Mouse (Mus musculus) limb, embryonic 13.5 days (tissue): ENCODE data around the gene Ppp1r12b. TPM values are rescaled to one million over a fixed set of nuclear protein-coding genes. Genes with fewer than 3 reads are reported as not detected.

Experiments
- ATAC-seq: fragments of 200-750 bp; cut with Nextera tagmentation; 2 replicates; pipeline ENCODE4 v1.8.0; 2017; ENCODE audit warnings: low read depth, moderate number of reproducible peaks, moderate TSS enrichment; ENCODE audit not compliant: low FRiP score
- H3K27ac ChIP-seq: fragments of 300-500 bp; sonication (generic); 2 replicates; pipeline ENCODE4 v1.5.1; 2015; ENCODE audit warnings: inconsistent platforms, mild to moderate bottlenecking, moderate library complexity
- H3K27me3 ChIP-seq: fragments of 300-500 bp; sonication (generic); 2 replicates; pipeline ENCODE4 v1.6.1; 2015; ENCODE audit warnings: mild to moderate bottlenecking, inconsistent platforms
- H3K36me3 ChIP-seq: fragments of 300-500 bp; sonication (generic); 2 replicates; pipeline ENCODE4 v1.6.1; 2015; ENCODE audit warnings: inconsistent platforms, mild to moderate bottlenecking, moderate library complexity
- H3K4me1 ChIP-seq: fragments of 300-500 bp; sonication (generic); 2 replicates; pipeline ENCODE4 v1.6.1; 2015; ENCODE audit warnings: inconsistent platforms
- H3K4me2 ChIP-seq: fragments of 300-500 bp; sonication (generic); replicated peaks from 2 replicates; pipeline ENCODE4 v1.6.1; 2015; ENCODE audit warnings: inconsistent platforms, mild to moderate bottlenecking, moderate library complexity
- H3K4me3 ChIP-seq: fragments of 300-500 bp; sonication (generic); 2 replicates; pipeline ENCODE4 v1.5.1; 2015; ENCODE audit warnings: moderate library complexity, mild to moderate bottlenecking, inconsistent platforms
- H3K9ac ChIP-seq: fragments of 300-500 bp; sonication (generic); 2 replicates; pipeline ENCODE4 v1.6.1; 2015; ENCODE audit warnings: mild to moderate bottlenecking, inconsistent platforms
- H3K9me3 ChIP-seq: fragments of 300-500 bp; sonication (generic); 2 replicates; pipeline ENCODE4 v1.6.1; 2016; ENCODE audit warnings: inconsistent platforms
- WGBS: fragments of 180-500 bp; shearing (Covaris S2); methylation state at CpG from one replicate; pipeline ENCODE4 v1.1.7; 2015; 5-methylcytosine and 5-hydroxymethylcytosine counted together
- polyA plus RNA-seq: library from polyadenylated mRNA; unstranded; fragments of >200 nt; fragmentation: Nextera tagmentation; extraction: Ambion mirVana; gene quantifications from 2 replicates; pipeline ENCODE4 v1.2.1, GENCODE M21; 2015

Gene Ppp1r12b
- polyA plus RNA-seq, 1 experiment from 2014 or later: 7.1 TPM

DNA sequence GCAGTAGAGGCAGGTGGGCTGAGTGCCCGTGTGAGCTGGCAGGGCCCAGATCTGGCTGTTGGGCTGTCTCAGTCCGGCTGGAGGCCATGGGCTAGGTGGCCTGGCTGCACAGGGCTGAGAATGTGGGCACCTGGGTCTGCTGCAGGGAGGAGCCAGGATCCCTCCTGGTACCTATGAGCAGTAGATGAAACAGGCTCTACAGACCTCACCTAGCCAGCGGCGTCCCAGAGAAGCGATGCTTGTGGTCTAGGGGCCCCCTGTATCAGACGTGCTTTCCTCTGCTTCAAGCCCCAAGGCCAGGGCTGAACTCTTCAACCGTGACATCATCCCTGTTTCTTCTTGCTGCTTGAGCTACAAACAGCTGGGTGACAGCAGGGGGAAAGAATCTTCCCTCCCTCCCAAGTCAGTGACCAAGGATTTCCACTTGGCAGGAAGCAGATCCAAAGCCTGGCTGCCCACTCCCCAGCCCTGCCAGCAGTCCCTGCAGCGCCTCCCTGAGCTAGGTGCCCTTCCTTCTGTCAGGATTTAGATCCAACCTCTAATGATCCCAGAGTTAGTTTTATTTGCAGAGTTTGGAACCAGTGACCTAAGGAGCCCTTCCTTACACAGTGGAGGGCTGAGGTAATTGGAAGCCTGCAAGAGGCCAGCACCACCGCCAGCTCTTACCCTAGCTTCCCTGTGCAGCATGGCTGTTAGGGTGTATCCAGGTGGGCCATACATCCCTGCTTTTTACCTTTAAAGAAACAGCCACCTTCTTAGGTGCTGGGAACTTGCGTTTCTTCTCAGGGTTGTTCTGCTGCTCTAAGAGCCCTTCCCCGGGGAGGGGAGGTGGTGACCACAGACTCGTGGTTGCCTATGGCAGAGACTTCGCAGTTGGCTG lies 201.8 kb downstream of the Ppp1r12b start:
- H3K27ac ChIP-seq: no peak overlapping the region
- no peaks in the 10 kb centered on the region for H3K27me3 ChIP-seq
- no peak overlapping the region for H3K9ac ChIP-seq
- no peak overlapping the region for H3K4me3 ChIP-seq
- peaks cover 63% of the 10 kb centered on the region for H3K4me1 ChIP-seq
- ATAC-seq: peak; percentile 41
- H3K9me3 ChIP-seq: no peaks in the 10 kb centered on the region
- peaks cover 7% of the 10 kb centered on the region for H3K36me3 ChIP-seq
- 59% methylated on average over 13 of the region's 13 CpGs for WGBS
- no peak overlapping the region for H3K4me2 ChIP-seq

DNA sequence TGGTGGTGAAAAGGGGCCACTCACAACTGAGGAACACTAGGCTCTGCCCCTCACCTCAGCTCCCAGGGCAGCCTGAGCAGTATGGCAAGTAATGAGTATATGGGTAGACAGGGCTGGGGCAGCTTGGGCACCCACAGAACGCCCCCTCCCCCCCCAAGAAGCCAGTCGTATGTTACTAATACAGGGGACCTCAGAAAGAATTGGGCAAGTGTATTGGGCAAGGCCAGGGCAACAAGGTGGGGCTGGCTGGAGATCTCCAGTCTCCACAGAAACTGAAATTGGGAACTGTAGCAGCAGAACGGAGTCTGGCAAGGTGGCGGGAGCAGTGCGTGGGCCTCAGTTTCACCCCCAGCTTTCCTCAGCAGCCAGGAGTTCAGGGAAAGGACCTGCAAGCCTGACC lies 203.3 kb downstream of the Ppp1r12b start:
- Histone ChIP-seq H3K4me1 (peaks cover 65% of the 10 kb centered on the region), H3K27me3 (peaks cover 6% of the 10 kb centered on the region; the same call in 1 of the 2 replicates), H3K4me2 (no peak overlapping the region), H3K9ac (no peak overlapping the region), H3K4me3 (no peak overlapping the region), H3K36me3 (no peaks in the 10 kb centered on the region), H3K27ac (no peak overlapping the region), H3K9me3 (no peaks in the 10 kb centered on the region)
- no peak for ATAC-seq
- WGBS: 70% methylated on average over 5 of the region's 5 CpGs

DNA sequence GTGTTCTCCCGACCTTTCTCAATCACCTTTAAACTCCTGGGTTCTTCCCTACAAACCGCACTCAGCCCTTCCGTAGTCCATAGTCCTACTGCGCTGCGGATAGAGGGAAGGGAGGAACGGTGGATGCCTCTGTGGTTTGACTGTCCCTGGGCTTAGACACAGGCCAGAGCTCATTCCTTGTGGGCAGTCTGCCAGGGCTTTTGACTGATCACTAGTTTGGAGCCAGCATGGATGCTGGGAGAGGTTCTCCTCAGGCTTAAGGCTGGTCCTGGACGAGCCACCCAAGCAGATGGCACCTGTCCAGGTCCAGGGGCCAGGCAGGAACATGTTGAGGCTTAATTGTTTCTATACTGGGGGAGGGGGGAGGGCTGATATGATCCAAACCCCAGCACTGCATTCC lies 205.9 kb downstream of the Ppp1r12b start:
- 68% methylated on average over 7 of the region's 7 CpGs for WGBS
- Histone ChIP-seq H3K9ac (no peak overlapping the region), H3K4me2 (no peak overlapping the region), H3K27me3 (peaks cover 13% of the 10 kb centered on the region; the same call in 1 of the 2 replicates), H3K4me1 (peaks cover 50% of the 10 kb centered on the region), H3K4me3 (no peak overlapping the region), H3K36me3 (no peaks in the 10 kb centered on the region), H3K9me3 (no peaks in the 10 kb centered on the region), H3K27ac (no peak overlapping the region)
- no peak for ATAC-seq

DNA sequence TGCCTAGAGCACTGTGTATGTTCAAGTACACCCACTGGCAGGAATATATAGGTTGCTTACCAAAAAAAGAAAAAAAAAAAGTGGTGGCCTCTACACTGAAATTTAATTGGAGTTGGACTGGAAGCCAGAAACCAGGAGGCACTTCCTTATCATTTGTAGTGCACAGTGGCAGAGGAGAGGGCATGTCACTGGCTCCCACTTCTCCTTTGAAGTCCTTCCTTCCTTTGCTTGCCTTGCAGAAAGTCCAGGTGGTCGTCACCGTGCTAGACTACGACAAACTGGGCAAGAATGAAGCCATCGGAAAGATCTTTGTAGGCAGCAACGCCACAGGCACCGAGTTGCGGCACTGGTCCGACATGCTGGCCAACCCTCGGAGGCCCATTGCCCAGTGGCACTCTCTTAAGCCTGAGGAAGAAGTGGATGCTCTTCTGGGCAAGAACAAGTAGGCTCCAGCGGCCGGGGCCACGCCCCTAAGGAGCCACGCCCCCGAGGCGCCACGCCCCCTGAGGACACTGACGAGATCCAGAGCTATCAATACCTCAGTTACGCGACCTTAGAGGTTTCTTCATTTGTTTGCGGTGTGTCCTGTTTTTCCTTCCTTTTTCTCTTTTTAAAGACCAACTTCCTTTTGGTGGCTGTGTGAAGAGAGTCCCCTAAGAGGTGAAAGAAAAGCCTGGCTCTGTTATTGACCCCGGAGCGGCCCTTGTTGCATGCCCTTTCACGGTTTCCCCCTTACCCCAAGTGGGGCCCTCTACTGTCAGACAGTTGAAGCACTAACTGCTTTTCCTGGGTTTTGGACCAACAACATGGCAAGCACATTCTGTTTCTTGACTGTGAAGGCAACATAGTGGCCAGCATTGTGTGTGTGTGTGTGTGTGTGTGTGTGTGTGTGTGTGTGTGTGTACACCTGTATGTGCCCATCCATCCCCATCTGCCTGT lies 208.2 kb downstream of the Ppp1r12b start:
- H3K9me3 ChIP-seq: no peaks in the 10 kb centered on the region
- H3K4me3 ChIP-seq: no peak overlapping the region
- ATAC-seq: no peak
- WGBS: 19% methylated on average over 23 of the region's 23 CpGs
- H3K4me2 ChIP-seq: peak overlapping the region; percentile 39
- H3K27ac ChIP-seq: no peak overlapping the region
- H3K9ac ChIP-seq: no peak overlapping the region
- H3K4me1 ChIP-seq: peaks cover 26% of the 10 kb centered on the region
- H3K36me3 ChIP-seq: no peaks in the 10 kb centered on the region
- H3K27me3 ChIP-seq: peaks cover 13% of the 10 kb centered on the region; the same call in 1 of the 2 replicates

DNA sequence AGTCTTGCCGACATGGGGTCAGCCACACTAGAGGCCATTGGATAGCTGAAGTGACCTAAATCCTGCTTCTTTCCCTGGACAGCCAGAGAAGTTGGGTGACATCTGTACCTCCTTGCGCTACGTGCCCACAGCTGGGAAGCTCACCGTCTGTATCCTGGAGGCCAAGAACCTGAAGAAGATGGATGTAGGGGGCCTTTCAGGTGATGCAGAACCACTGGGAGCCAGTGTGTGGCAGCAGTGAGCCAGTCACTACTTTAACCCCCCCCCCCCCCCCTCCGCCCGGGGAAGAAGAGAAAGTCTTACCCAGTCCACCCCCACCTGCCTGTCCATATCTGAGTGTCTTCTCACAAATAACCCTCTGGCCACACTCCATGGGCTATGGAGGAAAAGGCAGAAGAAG lies 210.1 kb downstream of the Ppp1r12b start:
- WGBS: 53% methylated on average over 6 of the region's 6 CpGs

DNA sequence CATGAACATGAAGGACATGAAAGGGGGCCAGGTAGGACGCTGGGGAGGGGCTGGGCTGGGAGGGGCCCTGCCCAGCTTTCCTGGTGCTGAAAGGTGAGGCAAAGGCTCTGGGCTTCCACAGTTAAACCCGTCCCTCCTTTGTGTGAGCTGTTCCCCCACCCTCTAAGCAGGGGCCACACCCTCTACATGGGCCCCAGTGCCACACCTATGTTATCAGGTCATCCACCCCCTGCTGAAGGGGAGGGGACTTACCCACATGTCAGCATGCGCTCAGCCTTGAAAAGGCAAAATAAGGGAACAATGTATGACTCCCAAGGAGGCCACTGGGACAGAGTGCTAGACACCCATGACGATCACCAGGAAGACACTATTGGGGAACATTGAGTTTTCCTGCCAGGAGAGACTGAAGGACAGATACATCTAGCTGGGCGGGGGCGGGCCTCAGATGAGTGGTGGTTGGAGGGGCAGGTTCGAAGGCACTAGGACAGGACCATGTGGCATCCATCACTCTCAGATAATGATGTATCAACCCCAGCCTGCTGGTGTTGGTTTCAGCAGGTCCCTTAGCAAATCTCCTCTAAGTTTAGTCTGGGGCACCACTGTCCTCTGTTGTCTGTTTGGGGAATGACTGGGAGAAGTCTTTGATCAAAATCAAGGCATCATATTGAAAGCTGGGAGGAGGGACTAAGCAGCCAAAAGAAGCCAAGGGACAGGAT lies 213.6 kb downstream of the Ppp1r12b start:
- 77% methylated on average over 7 of the region's 7 CpGs for WGBS
- H3K4me1 ChIP-seq: no peaks in the 10 kb centered on the region
- H3K4me2 ChIP-seq: no peak overlapping the region
- H3K9me3 ChIP-seq: no peaks in the 10 kb centered on the region
- no peak overlapping the region for H3K27ac ChIP-seq
- no peak for ATAC-seq
- no peaks in the 10 kb centered on the region for H3K36me3 ChIP-seq
- 0 out of 2 replicates have a peak, but pooled peaks cover 5% of the 10 kb centered on the region for H3K27me3 ChIP-seq
- no peak overlapping the region for H3K4me3 ChIP-seq
- H3K9ac ChIP-seq: no peak overlapping the region

More for the DNA sequence above, 210.1 kb downstream of the Ppp1r12b start:
- H3K36me3 ChIP-seq: no peaks in the 10 kb centered on the region
- H3K27me3 ChIP-seq: peaks cover 13% of the 10 kb centered on the region; the same call in 1 of the 2 replicates
- H3K4me2 ChIP-seq: no peak overlapping the region
- H3K4me3 ChIP-seq: no peak overlapping the region
- H3K9me3 ChIP-seq: no peaks in the 10 kb centered on the region
- no peak overlapping the region for H3K9ac ChIP-seq
- H3K27ac ChIP-seq: no peak overlapping the region
- ATAC-seq: no peak; the same call in 1 of the 2 replicates
- peaks cover 14% of the 10 kb centered on the region for H3K4me1 ChIP-seq

DNA sequence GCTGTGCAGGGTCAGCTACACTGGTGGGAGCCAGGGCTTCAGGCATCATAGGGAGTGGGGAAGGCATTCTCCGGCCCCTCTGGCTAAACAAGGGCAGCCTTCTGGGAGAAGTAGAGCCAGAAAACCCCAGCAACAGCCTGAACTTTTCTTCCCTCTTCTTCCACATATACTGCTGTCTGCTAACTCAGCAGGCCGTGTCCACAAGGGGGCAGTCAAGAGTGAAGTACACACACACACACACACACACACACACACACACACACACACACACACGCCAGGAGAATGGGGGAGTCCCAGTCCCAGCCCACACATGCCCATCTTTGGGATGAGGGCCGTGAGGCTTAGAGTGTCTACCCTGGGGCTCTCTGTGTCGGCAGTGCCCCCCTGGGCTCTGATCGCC lies 214.3 kb downstream of the Ppp1r12b start:
- Histone ChIP-seq H3K9ac (no peak overlapping the region), H3K27ac (no peak overlapping the region), H3K36me3 (no peaks in the 10 kb centered on the region), H3K4me1 (no peaks in the 10 kb centered on the region), H3K9me3 (no peaks in the 10 kb centered on the region), H3K4me2 (no peak overlapping the region), H3K4me3 (no peak overlapping the region), H3K27me3 (0 out of 2 replicates have a peak, but pooled peaks cover under 1% of the 10 kb centered on the region)
- WGBS: 79% methylated on average over 6 of the region's 6 CpGs
- no peak for ATAC-seq

DNA sequence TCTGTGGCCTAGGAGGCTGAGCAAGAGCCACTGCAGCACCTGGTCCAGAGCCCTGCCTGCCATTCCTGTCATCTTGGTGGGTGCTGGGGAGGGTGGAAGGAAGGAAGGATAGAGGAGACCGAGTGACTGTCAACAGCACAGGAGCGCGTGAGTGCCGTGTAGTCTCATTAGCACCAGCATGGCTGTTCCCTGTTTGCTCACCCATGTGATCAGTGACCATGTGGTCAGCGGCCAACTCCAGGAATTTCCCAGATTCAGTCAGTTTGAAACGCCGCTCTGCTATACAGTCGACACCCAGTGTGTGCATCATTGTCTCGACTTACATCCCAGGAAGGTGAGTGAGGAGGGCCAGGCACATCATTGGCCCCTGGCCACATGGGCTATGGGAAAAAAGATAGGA lies 218.3 kb downstream of the Ppp1r12b start:
- Histone ChIP-seq H3K4me1 (no peaks in the 10 kb centered on the region), H3K4me2 (no peak overlapping the region), H3K36me3 (no peaks in the 10 kb centered on the region), H3K9me3 (no peaks in the 10 kb centered on the region), H3K27ac (no peak overlapping the region), H3K4me3 (no peak overlapping the region), H3K27me3 (no peaks in the 10 kb centered on the region), H3K9ac (no peak overlapping the region)
- WGBS: 73% methylated on average over 9 of the region's 9 CpGs
- no peak for ATAC-seq

DNA sequence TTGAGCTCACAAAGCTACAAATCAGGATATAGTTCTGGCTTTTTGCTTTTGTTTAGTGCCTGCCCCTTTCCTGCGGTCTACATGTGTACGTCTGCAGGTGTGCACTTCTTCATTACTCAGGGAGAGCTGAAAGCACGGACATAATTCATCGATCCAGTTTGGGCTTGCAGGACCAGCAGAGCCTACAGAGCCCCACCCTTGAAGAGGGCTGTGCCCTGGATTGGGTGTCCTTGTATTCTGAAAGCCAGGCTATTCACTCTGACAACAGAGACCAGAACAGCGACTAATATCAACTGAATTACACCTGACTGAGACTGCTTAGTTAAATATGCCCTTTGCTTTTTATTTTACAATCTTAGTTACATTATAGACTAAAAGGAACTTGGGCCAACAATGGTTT lies 222.1 kb downstream of the Ppp1r12b start:
- no peak for ATAC-seq
- Histone ChIP-seq H3K27me3 (no peaks in the 10 kb centered on the region), H3K36me3 (no peaks in the 10 kb centered on the region), H3K4me3 (no peak overlapping the region), H3K9ac (no peak overlapping the region), H3K9me3 (no peaks in the 10 kb centered on the region), H3K27ac (no peak overlapping the region), H3K4me1 (no peaks in the 10 kb centered on the region), H3K4me2 (no peak overlapping the region)
- 76% methylated on average over 5 of the region's 5 CpGs for WGBS

DNA sequence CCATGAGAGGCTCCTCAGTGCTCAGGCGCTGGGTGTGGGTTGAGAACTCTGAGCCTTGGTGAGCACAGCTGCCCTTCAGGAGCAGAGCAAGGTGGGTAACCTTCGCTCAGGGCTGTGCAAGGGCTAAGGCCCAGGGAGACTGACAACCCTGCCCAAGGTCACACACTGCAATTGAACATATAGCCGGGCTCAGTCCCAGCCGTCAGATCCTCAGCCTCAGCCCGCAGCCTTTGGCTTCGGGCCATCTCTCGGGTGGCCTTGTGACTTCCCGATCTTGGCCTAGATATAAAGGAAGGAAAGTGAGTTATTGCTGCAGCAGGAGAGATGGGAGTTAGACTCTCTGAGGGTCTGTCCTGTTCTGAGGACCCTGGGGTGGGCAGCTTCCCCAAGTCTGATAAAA lies 228.5 kb downstream of the Ppp1r12b start:
- WGBS: 70% methylated on average over 8 of the region's 8 CpGs
- no peak for ATAC-seq

DNA sequence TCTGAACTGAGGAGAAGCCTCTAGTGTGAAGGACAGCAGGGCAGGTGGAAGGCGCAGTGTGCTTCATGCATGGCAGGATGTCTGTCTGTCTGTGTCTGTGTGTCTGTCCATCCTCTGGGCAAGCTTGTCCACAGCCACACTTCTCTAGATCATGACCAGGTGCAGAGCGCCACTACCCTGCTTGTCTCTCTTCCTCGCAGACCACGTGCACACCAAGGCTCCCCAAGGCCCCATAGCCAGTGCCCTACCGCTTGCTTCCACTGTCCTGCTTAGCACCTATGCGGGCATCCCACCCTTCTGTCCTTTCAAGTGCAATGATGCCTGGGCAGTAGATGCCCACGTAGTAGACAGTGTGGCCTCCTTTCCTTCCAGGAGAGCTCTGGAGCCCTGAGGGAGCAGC lies 229.3 kb downstream of the Ppp1r12b start:
- H3K27ac ChIP-seq: no peak overlapping the region
- H3K4me3 ChIP-seq: no peak overlapping the region
- 87% methylated on average over 7 of the region's 7 CpGs for WGBS
- H3K4me1 ChIP-seq: no peaks in the 10 kb centered on the region
- H3K27me3 ChIP-seq: no peaks in the 10 kb centered on the region
- no peaks in the 10 kb centered on the region for H3K9me3 ChIP-seq
- H3K4me2 ChIP-seq: no peak overlapping the region
- H3K9ac ChIP-seq: no peak overlapping the region
- no peaks in the 10 kb centered on the region for H3K36me3 ChIP-seq
- ATAC-seq: no peak

More for the DNA sequence above, 228.5 kb downstream of the Ppp1r12b start:
- Histone ChIP-seq H3K4me2 (no peak overlapping the region), H3K36me3 (no peaks in the 10 kb centered on the region), H3K4me3 (no peak overlapping the region), H3K27me3 (no peaks in the 10 kb centered on the region), H3K9me3 (no peaks in the 10 kb centered on the region), H3K27ac (no peak overlapping the region), H3K9ac (no peak overlapping the region), H3K4me1 (no peaks in the 10 kb centered on the region)
